Mouse (Mus musculus) cortical plate, adult 2 months (tissue): Measurements from ENCODE around the gene Xrcc1.

Source experiments
- CTCF ChIP-seq: fragments of 200-500 bp; IDR thresholded peaks from 2 replicates; pipeline ENCODE4 v1.5.1; 2011; ENCODE audit warnings: mild to moderate bottlenecking, control low read depth, low read length; ENCODE audit not compliant: insufficient read depth; ENCODE audit errors: extremely low read depth
- POLR2A ChIP-seq: fragments of 200-500 bp; IDR thresholded peaks from 2 replicates; pipeline ENCODE4 v1.6.1; 2011; ENCODE audit warnings: mild to moderate bottlenecking, low read length, control low read depth; ENCODE audit not compliant: insufficient read depth; ENCODE audit errors: extremely low read depth

GRCm38 (mm10) chr7:24598121-24598520, 52.0 kb downstream of the Xrcc1 start:
- TF ChIP-seq POLR2A (no peak), CTCF (no peak)
